Mouse (Mus musculus) spleen, postnatal 10 days (tissue): ENCODE measurements at regions not wholly inside any gene's neighbourhood (a gene's known extent, or its start where the extent isn't known, plus 50 kb on each side); places are given as distances from the start of the nearest gene placed in this dataset.

Experiments used
- DNase-seq, 2 experiments: peaks; one replicate each; pipeline ENCODE4 v3.0.0; 2021 to 2022; ENCODE audit warnings: low spot score in 2 of 2

GRCm38 (mm10) chr4:9935949-9936348 is 938.3 kb upstream of the 2610301B20Rik start:
- DNase-seq: no peak

- no peak for DNase-seq
These were observed 922.9 kb upstream of the 2610301B20Rik start for GRCm38 (mm10) chr4:9951441-9951840.

- no peak for DNase-seq
These were observed 899.7 kb upstream of the 2610301B20Rik start for GRCm38 (mm10) chr4:9974631-9975030.

GRCm38 (mm10) chr4:9981354-9982040 is 892.8 kb upstream of the 2610301B20Rik start:
- DNase-seq: no peak

GRCm38 (mm10) chr4:9982786-9983525 is 891.3 kb upstream of the 2610301B20Rik start:
- DNase-seq: no peak

GRCm38 (mm10) chr4:9993871-9994270 is 880.4 kb upstream of the 2610301B20Rik start:
- no peak for DNase-seq

- DNase-seq: no peak
These were observed 879.8 kb upstream of the 2610301B20Rik start for GRCm38 (mm10) chr4:9994466-9994865.

GRCm38 (mm10) chr4:10030316-10030715 is 844.0 kb upstream of the 2610301B20Rik start:
- DNase-seq: no peak

GRCm38 (mm10) chr4:10031764-10032163 is 842.5 kb upstream of the 2610301B20Rik start:
- DNase-seq: no peak

GRCm38 (mm10) chr4:10035336-10035735 is 839.0 kb upstream of the 2610301B20Rik start:
- DNase-seq: no peak

- no peak for DNase-seq
These were observed 832.8 kb upstream of the 2610301B20Rik start for GRCm38 (mm10) chr4:10041301-10042093.

- no peak for DNase-seq
These were observed 825.5 kb upstream of the 2610301B20Rik start for GRCm38 (mm10) chr4:10048770-10049169.

GRCm38 (mm10) chr4:10049411-10049810 is 824.9 kb upstream of the 2610301B20Rik start:
- DNase-seq: no peak

GRCm38 (mm10) chr4:10051296-10052267 is 822.7 kb upstream of the 2610301B20Rik start:
- no peak for DNase-seq

GRCm38 (mm10) chr4:10052869-10053268 is 821.4 kb upstream of the 2610301B20Rik start:
- DNase-seq: no peak

- no peak for DNase-seq
These were observed 801.7 kb upstream of the 2610301B20Rik start for GRCm38 (mm10) chr4:10072500-10073106.

- DNase-seq: no peak
These were observed 794.6 kb upstream of the 2610301B20Rik start for GRCm38 (mm10) chr4:10079565-10080169.

- DNase-seq: no peak
These were observed 759.5 kb upstream of the 2610301B20Rik start for GRCm38 (mm10) chr4:10114831-10115230.

GRCm38 (mm10) chr4:10117964-10118363 is 756.3 kb upstream of the 2610301B20Rik start:
- DNase-seq: no peak

- DNase-seq: no peak
These were observed 750.0 kb upstream of the 2610301B20Rik start for GRCm38 (mm10) chr4:10124252-10124651.
